Mouse (Mus musculus) embryonic fibroblast, embryonic 13.5 days (primary cell): ENCODE data around the gene Timm8a2.

ENCODE experiments used
- CTCF ChIP-seq: IDR thresholded peaks from 2 replicates; pipeline ENCODE4 v1.5.1; 2011; ENCODE audit warnings: mild to moderate bottlenecking, control low read depth, low read length, moderate library complexity, borderline replicate concordance; ENCODE audit not compliant: insufficient read depth
- POLR2A ChIP-seq: IDR thresholded peaks from 2 replicates; pipeline ENCODE4 v1.6.1; 2011; ENCODE audit warnings: low read depth, mild to moderate bottlenecking, control low read depth, low read length, moderate library complexity

GRCm38 (mm10) chr14:122061376-122061775 is 26.9 kb downstream of the Timm8a2 start:
- no peak for TF ChIP-seq POLR2A
- TF ChIP-seq CTCF = no peak
